Mouse (Mus musculus): ENCODE measurements at regions not wholly inside any gene's neighbourhood (a gene's known extent, or its start where the extent isn't known, plus 50 kb on each side); places are given as distances from the start of the nearest gene placed in this dataset.

- TF ChIP-seq CTCF (IDR thresholded peaks at IDR 0.05; ENCODE audit: borderline replicate concordance, extremely low read depth, insufficient read depth, insufficient read length) = no peak
- TF ChIP-seq POLR2A (IDR thresholded peaks at IDR 0.05; ENCODE audit: borderline replicate concordance, extremely low read depth, insufficient read depth, insufficient read length, poor library complexity, severe bottlenecking) = no peak
These were observed 442.4 kb downstream of the Ipmk start for GRCm38 (mm10) chr10:71789936-71790335.
